Mouse (Mus musculus) heart, postnatal 25 days (tissue): Measurements from ENCODE around the gene Twist1. TPM values are rescaled to one million over a fixed set of nuclear protein-coding genes. Genes with fewer than 3 reads are reported as not detected.

Experiments used
- DNase-seq: peaks from one replicate; pipeline ENCODE4 v3.0.0; 2022; ENCODE audit warnings: low spot score
- intact Hi-C: fragments of 180-260 bp; cut with DNase I; formaldehyde crosslinking; loops from one replicate; pipeline ENCODE4 v1.15.1; 2025
- total RNA-seq, 2 experiments: library from RNA; stranded (reverse); gene quantifications; 2 replicates each; pipeline ENCODE4 v1.2.3; 2021

Twist1 gene
- total RNA-seq: 1 to 10 TPM; 1.9 to 2.0 TPM

DNA sequence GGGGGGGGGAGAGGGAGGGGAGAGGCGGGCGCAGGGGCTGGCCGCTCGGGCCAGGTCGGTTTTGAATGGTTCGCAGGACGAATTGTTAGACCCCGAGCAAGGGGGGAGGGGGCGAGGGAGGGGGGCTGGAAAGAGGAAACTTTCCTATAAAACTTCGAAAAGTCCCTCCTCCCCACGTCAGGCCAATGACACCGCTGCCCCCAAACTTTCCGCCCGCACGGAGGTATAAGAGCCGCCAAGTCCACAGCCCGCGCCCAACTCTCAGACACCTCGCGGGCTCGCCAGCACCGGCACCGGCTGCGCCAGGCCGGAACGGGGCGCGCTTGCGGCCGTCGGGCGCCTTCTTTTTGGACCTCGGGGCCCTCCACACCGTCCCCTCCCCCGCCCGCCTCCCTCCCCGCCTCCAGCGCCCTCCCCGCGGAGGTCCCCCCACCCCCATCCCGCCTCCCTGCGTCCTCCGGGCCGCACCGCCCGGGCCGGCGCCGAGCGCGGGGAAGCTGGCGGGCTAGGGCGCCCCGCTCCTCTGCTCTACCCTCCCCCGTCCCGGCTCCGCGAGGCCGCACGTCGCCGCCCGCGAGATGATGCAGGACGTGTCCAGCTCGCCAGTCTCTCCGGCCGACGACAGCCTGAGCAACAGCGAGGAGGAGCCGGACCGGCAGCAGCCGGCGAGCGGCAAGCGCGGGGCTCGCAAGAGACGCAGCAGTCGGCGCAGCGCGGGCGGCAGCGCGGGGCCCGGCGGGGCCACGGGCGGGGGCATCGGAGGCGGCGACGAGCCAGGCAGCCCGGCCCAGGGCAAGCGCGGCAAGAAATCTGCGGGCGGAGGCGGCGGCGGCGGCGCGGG lies at the start of gene Twist1:
TSS of gene Twist1 (plus strand) at position 272 of the 841 bp plus-strand sequence.
- peak; percentile 53 for DNase-seq
- intact Hi-C loops: no loop called here

DNA sequence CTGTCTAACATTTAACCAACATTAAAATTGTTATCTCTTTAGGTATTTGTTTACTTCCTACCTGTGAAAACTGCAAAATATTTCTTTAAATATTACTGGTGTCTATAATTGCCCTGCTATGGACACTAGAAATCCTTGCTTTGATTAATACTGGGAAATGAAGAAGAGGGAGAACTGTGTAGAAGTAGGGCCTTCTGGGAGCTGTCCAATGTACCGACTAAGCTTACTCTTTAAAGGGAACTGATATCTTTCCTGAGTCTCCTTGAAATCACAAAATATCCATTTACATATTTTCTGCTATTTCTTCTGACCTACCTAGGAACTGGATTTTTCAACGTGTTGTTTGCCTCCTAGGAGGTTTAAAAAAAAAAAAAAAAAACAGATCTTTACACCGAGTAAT lies 30.7 kb upstream of the Twist1 start:
- DNase-seq: no peak
- intact Hi-C loops: no loop called here

DNA sequence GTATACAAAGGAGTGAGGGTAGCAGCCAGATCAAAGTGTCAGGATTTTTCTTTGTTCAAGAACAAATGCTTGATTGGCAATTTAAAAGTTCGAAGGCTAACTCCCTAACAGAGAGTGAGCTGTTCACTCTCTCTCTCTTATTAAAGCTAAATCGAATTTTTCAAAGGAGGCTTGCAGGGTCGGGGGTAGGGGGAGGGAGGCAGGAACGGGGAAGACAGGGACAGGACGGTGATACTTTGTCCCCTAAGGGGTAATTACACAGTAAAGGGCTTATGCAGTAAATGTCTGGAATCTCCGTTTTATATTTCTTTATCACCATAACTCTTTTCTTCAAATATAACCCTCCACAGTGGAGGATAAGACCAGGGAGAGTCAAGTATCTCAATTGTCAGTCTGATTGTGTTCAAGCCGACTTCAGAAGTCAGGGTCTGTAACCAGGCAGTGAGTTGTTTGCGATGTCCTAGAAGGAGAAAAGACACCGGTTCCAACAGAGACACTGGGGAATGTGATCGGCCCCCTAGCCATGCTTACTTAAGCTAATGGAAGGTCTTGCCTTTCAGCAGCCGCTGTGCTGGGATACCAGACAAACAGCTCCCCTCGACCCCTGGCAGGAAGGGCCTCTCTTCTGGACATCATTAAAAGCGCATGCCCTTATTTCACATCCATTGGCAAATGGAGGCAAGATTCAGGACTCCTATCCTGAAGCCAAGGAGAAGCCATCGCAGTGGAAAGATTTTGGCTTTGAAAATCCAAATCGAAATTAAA lies 30.0 kb upstream of the Twist1 start:
- intact Hi-C loops: no loop called here
- DNase-seq: no peak

DNA sequence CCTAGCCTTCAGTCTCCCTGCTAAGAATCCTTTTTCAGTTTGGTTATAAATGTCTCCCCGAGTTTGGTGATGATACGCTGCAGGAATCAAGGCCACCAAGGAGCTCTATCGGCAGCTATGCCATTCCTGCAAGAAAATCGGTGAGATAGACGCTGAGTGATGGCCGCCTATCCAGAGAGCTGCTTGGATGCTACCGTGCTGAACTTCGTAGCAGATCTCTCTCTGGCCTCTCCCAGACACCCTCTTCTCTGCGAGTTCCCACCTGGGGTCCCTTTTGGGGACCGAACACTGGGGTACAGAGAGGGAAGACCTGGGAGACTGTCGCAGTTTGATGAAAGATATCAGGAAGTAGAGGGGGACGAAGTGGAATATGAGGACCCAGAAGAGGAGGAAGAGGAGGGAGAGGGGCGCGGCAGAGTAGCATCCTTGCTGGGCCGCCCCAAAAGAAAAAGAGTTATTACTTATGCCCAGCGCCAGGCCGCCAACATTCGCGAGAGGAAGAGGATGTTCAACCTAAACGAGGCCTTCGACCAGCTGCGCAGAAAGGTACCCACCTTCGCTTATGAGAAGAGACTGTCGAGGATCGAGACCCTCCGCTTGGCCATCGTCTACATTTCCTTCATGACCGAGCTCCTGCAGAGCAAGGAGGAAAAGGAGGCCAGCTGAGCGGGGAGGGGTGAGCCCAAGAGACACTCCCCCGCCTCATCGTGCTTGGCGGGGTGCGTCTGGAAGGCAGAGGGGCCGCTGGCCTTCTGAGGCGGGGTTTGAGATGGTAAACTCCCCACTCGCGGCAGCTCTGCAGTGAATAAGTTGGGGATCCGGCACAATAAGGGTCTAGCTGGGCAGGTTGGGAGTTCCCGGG lies 28.9 kb upstream of the Twist1 start, which contains the start of gene Ferd3l:
TSS of gene Ferd3l (plus strand) at position 95 of the 862 bp plus-strand sequence.
- intact Hi-C loops: no loop called here
- no peak for DNase-seq

DNA sequence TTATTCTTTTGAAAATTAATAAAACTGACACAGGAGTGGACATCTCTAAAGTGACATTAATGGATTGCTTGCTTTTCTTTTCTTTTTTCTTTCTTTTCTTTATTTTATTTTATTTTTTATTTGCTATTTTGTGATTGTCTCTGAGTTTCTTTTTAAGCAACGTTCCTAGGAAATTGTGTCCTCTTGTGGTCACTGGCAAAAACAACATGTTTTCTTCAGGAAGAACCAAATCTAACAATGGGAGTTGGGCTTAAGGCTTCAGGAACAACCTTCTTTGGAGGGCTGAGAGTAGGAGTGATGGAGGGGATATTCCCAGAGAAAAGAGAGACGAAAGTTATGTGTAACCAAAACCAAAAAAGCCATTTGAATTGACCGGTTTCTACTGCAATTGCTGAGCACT lies 4.6 kb upstream of the Twist1 start:
- no peak for DNase-seq
- intact Hi-C loops: no loop called here

DNA sequence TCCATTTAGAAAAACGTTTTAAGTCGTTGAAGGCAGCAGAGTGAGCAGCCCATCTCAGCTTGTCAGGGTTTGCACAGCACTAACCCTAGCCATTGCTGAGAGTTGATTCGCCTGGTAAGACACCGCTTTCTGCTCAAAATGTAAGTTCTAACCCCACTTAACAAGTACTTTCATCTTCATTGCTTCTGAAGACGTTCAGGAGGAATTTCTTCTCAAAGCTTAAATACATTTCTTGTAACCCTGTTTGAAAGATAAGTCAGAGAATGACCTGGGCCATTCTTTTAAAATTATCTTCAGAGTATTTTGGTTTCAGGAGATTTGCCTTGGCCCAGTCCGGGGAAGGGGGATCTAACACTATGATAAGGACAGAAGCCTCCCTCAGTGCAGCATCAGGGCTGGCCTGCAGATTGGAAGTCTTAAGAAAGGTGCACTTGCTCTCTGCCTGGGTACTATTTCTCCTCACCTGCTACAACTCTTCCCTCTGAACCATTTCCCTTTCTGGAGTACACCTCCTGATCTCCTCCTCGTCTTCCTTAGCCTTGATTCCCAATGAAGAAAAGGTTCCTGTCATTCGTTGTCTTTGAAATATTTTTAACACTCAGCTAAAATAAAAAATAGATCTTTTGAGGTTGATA lies 2.4 kb upstream of the Twist1 start:
- intact Hi-C loops: no loop called here
- no peak for DNase-seq

DNA sequence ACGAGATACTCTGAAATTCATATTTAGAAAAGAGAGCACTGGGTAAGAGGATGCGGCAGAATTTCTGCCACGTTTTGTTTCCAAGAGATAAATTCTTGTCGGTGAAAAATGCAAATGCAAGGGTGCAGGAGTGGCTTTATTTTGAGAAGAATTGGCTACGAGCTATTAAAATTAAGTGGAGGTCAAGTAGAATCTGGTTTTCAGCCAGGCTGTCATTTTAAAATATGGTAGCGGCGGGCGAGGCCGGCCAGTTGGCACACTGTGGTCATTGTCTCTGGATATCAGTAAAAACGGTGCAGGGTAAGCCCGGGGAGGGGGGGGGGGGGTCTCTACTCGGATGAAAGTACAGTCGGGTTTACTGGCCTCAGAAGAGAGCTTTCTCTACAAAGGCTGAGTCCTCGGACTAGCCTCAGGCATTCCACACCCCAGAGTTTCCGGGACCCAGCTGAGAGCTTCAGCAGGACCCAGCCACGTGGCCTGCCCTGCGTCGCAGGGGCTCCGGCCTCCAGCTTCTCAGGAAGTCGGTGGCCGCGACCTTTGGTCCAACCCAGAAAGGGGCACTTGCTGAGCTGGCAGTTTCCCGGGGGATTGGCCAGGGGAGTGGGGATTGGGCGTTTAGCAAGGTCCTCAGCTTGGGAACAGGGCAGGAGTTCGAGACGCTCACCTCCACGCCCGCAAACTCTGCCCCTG lies 1.7 kb upstream of the Twist1 start:
- intact Hi-C loops: no loop called here
- DNase-seq: no peak

DNA sequence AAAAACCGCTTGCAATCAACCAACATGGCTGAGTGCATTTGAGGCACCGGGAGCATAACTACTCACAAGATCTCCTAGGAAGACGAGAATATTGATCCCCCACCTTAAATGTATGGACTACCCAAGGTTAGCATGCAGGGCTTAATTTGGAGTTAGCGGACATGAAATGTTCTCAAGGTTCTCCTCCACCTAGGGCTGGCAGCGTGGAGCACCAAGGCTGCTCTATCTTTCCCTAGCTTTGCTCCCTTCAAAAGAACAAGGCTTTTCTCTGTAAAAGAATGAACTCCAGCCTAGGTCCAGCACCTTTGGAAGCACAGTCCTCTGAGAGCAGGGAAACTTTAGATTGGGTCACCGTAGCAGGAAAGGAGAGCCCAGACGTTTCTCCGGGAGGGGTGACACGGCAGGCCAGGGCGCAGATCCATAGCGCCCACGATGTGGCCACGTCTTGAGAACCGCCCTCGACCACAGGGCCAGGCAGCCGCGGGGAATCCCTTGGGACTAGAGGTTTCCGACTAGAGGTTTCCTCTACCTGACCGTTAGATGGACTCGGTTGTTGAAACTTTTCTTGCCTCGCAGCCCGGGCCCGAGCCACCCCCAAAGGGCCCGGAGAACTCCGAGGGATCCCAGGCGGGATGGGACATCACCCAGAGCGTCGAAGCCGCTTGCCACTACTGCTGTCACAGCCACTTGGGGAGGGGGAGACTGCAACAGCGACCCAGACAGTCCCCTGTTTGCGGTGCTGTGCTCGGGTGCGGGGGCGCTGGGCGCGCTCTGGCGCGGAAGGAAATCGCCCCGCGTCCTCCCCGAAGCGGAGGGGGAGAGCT lies 683 bp upstream of the Twist1 start:
- no peak for DNase-seq
- intact Hi-C loops: no loop called here

DNA sequence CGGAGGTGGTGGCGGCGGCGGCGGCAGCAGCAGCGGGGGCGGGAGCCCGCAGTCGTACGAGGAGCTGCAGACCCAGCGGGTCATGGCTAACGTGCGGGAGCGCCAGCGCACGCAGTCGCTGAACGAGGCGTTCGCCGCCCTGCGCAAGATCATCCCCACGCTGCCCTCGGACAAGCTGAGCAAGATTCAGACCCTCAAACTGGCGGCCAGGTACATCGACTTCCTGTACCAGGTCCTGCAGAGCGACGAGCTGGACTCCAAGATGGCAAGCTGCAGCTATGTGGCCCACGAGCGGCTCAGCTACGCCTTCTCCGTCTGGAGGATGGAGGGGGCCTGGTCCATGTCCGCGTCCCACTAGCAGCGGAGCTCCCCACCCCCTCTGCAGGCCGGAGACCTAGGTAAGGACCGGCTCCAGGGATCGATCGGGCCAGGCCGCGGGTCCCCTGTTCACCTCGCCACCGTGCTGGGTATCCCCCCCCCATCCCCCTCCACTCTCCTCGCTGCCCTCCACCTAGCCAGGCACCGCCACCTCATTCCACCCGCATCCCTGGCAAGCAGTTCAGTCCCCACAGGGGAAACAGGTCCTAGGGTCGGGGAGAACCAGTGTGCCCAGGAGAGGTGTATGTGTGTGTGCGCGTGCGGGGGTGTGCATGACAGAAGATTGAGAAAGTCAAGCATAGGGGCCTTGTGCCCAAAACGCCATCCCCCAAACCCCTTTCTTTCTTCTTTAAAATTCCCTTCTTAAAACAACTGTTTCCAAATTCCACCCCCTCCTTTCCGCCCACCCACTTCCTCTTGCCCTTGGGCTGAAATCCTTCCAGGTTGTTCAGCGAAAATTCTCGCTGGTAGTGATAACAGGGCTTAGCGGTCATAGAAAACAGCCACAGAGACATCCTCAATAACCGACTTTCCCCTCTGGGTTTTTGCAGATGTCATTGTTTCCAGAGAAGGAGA lies 1.0 kb downstream of the Twist1 start:
- DNase-seq: no peak
- intact Hi-C loops: no loop called here

DNA sequence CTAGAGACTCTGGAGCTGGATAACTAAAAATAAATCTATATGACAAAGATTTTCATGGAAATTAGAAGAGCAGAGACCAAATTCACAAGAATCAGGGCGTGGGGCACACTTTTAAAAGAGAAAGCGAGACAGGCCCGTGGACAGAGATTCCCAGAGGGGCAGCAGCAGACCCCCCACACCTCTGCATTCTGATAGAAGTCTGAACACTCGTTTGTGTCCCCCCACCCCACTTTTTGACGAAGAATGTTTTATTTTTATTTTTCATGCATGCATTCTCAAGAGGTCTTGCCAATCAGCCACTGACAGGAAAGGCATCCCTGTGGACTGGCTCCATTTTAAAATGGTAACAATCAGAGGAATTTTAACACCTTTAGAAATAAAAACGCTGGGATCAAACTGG lies 1.7 kb downstream of the Twist1 start:
- DNase-seq: no peak
- intact Hi-C loops: no loop called here

DNA sequence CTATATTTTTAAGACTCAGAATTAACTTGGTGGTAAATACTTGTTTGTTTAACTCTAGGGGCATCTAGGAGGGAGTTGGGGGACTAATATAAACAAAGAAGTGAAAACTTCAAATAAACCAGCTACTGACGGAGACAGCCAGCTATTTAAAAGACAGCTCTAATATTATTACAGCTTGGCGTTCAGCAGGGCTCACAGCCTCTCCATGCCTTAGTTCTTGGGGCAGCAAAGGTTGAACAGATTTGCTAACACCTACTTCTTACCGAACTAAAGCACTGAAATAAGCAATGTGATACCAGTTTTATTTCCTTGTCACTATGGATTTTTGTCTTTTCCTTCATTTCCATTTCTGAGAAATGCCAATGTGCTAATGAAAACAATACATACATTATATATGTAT lies 2.4 kb downstream of the Twist1 start:
- intact Hi-C loops: no loop called here
- DNase-seq: no peak

DNA sequence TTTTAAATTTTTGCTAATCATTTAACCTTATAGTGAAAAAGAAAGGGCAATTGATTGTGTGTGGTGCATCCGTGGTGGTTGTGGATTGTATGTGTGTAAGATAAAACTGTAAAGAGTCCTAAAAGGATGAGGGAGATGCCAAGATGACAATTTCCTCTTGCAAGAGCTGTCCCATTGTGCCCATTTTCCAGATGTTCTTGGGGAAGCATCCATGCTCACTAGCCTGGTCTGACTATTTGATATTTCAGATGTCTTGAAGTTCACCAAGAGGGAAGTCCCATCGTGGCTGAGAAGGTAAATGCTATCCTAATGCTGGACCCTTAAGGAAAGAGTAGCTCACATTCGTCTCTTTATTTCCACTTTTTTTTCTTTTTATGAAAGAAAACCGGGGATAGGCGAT lies 3.5 kb downstream of the Twist1 start:
- DNase-seq: no peak
- intact Hi-C loops: no loop called here

DNA sequence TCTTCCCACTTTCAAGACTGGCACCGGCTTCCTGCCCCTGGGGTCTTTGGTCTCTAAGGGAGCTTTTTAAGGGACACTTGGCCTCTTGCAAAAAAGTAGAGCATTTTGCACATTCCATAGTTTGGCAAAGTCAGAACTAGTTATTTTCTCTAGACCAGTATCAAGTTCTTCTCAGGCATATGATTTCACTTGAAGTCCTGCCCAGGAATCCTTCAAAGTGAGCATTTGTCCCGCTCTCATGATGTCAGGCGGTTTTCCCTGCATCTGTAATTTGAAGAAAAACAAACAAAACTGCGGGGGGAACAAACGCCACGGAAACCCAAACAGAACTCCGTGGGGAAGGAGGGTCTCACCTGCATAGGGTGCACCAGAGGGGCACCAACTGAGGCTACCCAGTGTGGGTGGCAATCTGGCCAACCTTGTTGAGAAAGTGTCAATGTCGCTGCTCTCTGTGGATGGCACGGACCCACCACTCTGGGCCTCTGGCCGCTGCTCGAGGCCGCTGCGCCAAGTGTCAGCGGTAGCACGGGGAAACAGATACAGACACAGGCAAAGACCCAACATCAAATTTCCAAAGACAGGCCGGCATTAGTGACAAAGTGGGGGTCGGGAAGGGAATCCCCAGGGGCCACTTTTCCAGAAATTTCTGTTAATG lies 4.8 kb downstream of the Twist1 start:
- no peak for DNase-seq
- intact Hi-C loops: no loop called here

DNA sequence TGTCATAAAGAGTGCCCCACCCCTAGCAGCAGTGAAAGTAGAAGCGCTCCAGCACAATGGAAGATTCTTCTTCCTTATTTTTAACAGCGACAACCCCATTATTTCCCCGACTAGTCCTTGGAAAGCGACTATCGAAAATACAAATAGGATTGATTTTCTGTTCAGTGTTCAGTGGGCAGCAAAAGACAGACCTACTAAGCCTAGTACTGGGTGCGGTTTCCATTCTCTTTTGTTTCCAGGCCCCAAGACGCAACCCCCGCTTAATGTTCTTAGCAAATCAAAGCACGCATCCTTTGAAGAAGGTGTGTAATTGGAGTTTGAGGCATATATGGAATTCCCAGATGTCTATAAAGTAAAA lies 5.3 kb downstream of the Twist1 start:
- intact Hi-C loops: no loop called here
- DNase-seq: no peak

DNA sequence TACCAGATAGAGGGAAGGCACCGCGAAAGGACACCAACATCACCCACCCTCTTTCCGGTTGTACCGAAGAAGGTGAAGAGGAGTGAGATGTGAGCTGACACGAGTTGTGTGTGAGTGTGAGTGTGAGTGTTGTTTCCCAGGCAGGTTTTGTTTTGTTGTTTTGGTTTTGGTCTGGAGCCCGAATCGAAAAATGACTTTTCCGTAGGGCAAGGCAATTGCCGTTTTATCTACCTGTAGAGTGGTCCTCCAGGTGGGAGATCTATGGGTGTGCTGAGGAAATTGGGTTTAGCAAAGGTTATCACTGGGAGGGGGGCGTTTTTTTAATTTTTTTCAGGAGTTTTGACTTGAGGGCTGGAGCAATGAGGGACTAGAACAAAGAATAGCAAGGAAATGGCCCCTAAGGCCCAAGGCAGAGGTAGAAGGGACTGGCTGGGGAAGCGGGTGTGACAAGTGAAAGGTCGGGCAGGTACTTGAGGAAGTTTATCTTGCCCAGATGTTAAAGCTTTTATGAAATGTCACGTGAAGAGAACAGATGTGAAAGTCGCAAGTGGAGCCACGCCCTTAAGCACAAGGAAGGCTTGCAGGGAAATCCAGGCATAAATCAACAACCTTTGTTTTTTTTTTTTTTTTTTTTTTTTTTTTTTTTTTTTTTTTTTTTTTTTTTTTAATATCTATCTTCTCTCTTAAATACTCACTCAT lies 6.3 kb downstream of the Twist1 start:
- intact Hi-C loops: no loop called here
- no peak for DNase-seq

DNA sequence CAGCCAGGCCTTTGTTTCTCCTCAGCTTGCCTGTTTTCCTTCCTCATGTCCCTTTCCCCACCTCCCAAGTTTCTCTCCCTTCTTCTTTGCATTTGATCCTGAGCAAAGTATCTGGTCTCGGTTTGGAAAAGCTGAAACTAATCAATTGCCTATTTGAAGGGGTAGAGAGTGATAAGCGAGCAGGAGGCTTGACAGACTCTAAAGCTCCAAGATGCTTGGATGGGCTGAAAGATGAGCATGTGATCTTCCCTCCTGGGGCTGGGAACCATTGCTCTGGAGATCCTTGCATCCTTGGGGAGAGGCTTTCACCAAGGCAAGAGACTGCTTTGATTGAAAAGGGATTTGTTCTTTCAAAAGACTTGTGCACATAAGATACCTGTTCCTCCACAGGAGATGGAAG lies 7.0 kb downstream of the Twist1 start:
- DNase-seq: no peak
- intact Hi-C loops: no loop called here
